Mouse (Mus musculus): ENCODE results near the gene Fam120b. TPM values are rescaled to one million over a fixed set of nuclear protein-coding genes. Genes with fewer than 3 reads are reported as not detected.

Gene Fam120b
- total and polyA plus RNA-seq, 3 experiments: 9.8 to 10.5 TPM; not detected in 1

- TF ChIP-seq E2F4 (IDR thresholded peaks at IDR 0.05; ENCODE audit: borderline replicate concordance, low read depth, low read length) (no peak), JUND (IDR thresholded peaks at IDR 0.05; ENCODE audit: low read depth, low read length) (no peak), CHD2 (IDR thresholded peaks at IDR 0.05; ENCODE audit: low read length) (no peak), MAX (IDR thresholded peaks at IDR 0.05; ENCODE audit: low read length) (no peak), USF2 (IDR thresholded peaks at IDR 0.05; ENCODE audit: borderline replicate concordance in 1 of 2, insufficient read depth in 1 of 2, low read depth in 1 of 2, low read length in 2 of 2) (no peak), GABPA (IDR thresholded peaks at IDR 0.05; ENCODE audit: low read depth, low read length) (no peak)
Measured at GRCm38 (mm10) chr17:15467669-15468068, 71.7 kb downstream of the Fam120b start (continued).

- H3K27me3 ChIP-seq (ENCODE audit: control insufficient read depth in 1 of 2, insufficient read depth in 2 of 2, low read length in 2 of 2): no peaks in the 10 kb centered on the region
- no peaks in the 10 kb centered on the region for H3K4me1 ChIP-seq (ENCODE audit: control insufficient read depth in 1 of 2, insufficient read depth in 2 of 2, low read length in 2 of 2)
- H3K36me3 ChIP-seq (ENCODE audit: control insufficient read depth in 1 of 2, insufficient read depth in 2 of 2, low read length in 2 of 2): peaks cover 0 to 20% of the 10 kb centered on the region in 2 experiments; a peak in 3 of 4 replicates
- no peaks in the 10 kb centered on the region for H3K79me2 ChIP-seq (ENCODE audit: control insufficient read depth, insufficient read depth, low read length, poor library complexity)
- H3K9me3 ChIP-seq (replicated peaks; ENCODE audit: insufficient read depth, low read length): no peaks in the 10 kb centered on the region
- no peak for TF ChIP-seq EP300 (IDR thresholded peaks at IDR 0.05; ENCODE audit: low read depth in 1 of 2, low read length in 2 of 2)
- TF ChIP-seq TCF12 (IDR thresholded peaks at IDR 0.05; ENCODE audit: low read depth, low read length): no peak
- TF ChIP-seq ZNF384 (IDR thresholded peaks at IDR 0.05; ENCODE audit: low read depth, low read length): no peak
- peak; percentile 32; the same call in 1 of the 2 replicates for TF ChIP-seq SMC3 (IDR thresholded peaks at IDR 0.05; ENCODE audit: low read depth, low read length)
- peak; percentile 29 to 50 (median 41); a peak in 5 of 6 replicates for TF ChIP-seq CTCF (IDR thresholded peaks at IDR 0.05 in 2 of 3, conservative IDR thresholded peaks at IDR 0.05 in 1 of 3; ENCODE audit: control insufficient read depth in 1 of 3, insufficient read depth in 1 of 3, low read depth in 2 of 3, low read length in 3 of 3, poor library complexity in 1 of 3, severe bottlenecking in 1 of 3)
- H3K4me3 ChIP-seq (ENCODE audit: control insufficient read depth in 1 of 2, insufficient read depth in 1 of 2, low read depth in 2 of 2, low read length in 2 of 2): no peak overlapping the region
- no peak overlapping the region for H3K27ac ChIP-seq (ENCODE audit: control insufficient read depth, low read depth, low read length)
- DNase-seq (ENCODE audit: low read depth, low spot score): peak; percentile 50
- H3K9ac ChIP-seq (ENCODE audit: control insufficient read depth, low read depth, low read length, poor library complexity, severe bottlenecking): no peak overlapping the region
Measured at GRCm38 (mm10) chr17:15472671-15473070, 76.7 kb downstream of the Fam120b start.

Other genes starting within 250 kb of the Fam120b start
- not detected in 2 replicates for gene Dll1, start 19.3 kb upstream of the Fam120b start, total RNA-seq (2012; rRNA removed)
- not detected for gene Dll1, start 19.3 kb upstream of the Fam120b start, polyA plus RNA-seq (2012; ENCODE audit: insufficient read depth in 1 of 2, insufficient read length in 2 of 2, low read depth in 1 of 2, low replicate concordance in 2 of 2, missing spikeins in 1 of 2)
- 222 and 230 TPM in 2 replicates for gene Psmb1, start 103.5 kb downstream of the Fam120b start, total RNA-seq (2012; rRNA removed)
- gene Psmb1, start 103.5 kb downstream of the Fam120b start, polyA plus RNA-seq (2012; ENCODE audit: insufficient read depth in 1 of 2, insufficient read length in 2 of 2, low read depth in 1 of 2, low replicate concordance in 2 of 2, missing spikeins in 1 of 2): 100 to 1,000 TPM; 200 to 445 TPM
- gene Tbp, start 103.7 kb downstream of the Fam120b start, total RNA-seq (2012; rRNA removed): 38.5 and 40.0 TPM in 2 replicates
- 100 to 1,000 TPM in 1 of 2 experiments, 10 to 100 TPM in 1; 79.6 to 490 TPM for gene Tbp, start 103.7 kb downstream of the Fam120b start, polyA plus RNA-seq (2012; ENCODE audit: insufficient read depth in 1 of 2, insufficient read length in 2 of 2, low read depth in 1 of 2, low replicate concordance in 2 of 2, missing spikeins in 1 of 2)
- gene Pdcd2, start 131.1 kb downstream of the Fam120b start, total RNA-seq (2012; rRNA removed): 106 and 109 TPM in 2 replicates
- 100 to 1,000 TPM in 1 of 2 experiments, not detected in 1; 110 TPM for gene Pdcd2, start 131.1 kb downstream of the Fam120b start, polyA plus RNA-seq (2012; ENCODE audit: insufficient read depth in 1 of 2, insufficient read length in 2 of 2, low read depth in 1 of 2, low replicate concordance in 2 of 2, missing spikeins in 1 of 2)
- gene Prdm9, start 168.2 kb downstream of the Fam120b start, total RNA-seq (2012; rRNA removed): 1.6 and 2.2 TPM in 2 replicates
- 10 to 100 TPM in 1 of 2 experiments, 1 to 10 TPM in 1; 3.5 to 42.2 TPM for gene Prdm9, start 168.2 kb downstream of the Fam120b start, polyA plus RNA-seq (2012; ENCODE audit: insufficient read depth in 1 of 2, insufficient read length in 2 of 2, low read depth in 1 of 2, low replicate concordance in 2 of 2, missing spikeins in 1 of 2)

Measured in MEL (cell line).